Mouse (Mus musculus): ENCODE data around the gene Rab1b. TPM values are rescaled to one million over a fixed set of nuclear protein-coding genes. Genes with fewer than 3 reads are reported as not detected.

Rab1b gene
- polyA plus RNA-seq, 1 experiment from 2014 or later = 261 TPM

- Histone ChIP-seq H3K9me3 (no peaks in the 10 kb centered on the region), H3K27ac (peak overlapping the region; percentile 89), H3K4me3 (peak overlapping the region; percentile 84), H3K36me3 (peaks cover 15% of the 10 kb centered on the region), H3K27me3 (ENCODE audit: insufficient read depth, poor library complexity, severe bottlenecking) (peaks cover 10% of the 10 kb centered on the region; the same call in 1 of the 2 replicates), H3K4me1 (peaks cover 22% of the 10 kb centered on the region)
- WGBS = under 1% methylated on average over 80 of the region's 83 CpGs
- DNase-seq (ENCODE audit: low spot score) = peak; percentile 95
Observed at GRCm38 (mm10) chr19:5117494-5118383, 10.9 kb upstream of the Rab1b start.

GRCm38 (mm10) chr19:5113783-5114182 lies 6.9 kb upstream of the Rab1b start:
- 90% methylated on average over 7 of the region's 7 CpGs for WGBS
- Histone ChIP-seq H3K36me3 (peaks cover 55% of the 10 kb centered on the region), H3K27ac (no peak overlapping the region), H3K27me3 (ENCODE audit: insufficient read depth, poor library complexity, severe bottlenecking) (no peaks in the 10 kb centered on the region), H3K4me1 (peaks cover 19% of the 10 kb centered on the region), H3K4me3 (no peak overlapping the region), H3K9me3 (no peaks in the 10 kb centered on the region)
- no peak for DNase-seq (ENCODE audit: low spot score)

- Histone ChIP-seq H3K9me3 (no peaks in the 10 kb centered on the region), H3K36me3 (peaks cover 70% of the 10 kb centered on the region), H3K27ac (peak overlapping the region; percentile 45; the same call in 1 of the 2 replicates), H3K4me1 (peaks cover 35% of the 10 kb centered on the region), H3K27me3 (ENCODE audit: insufficient read depth, poor library complexity, severe bottlenecking) (no peaks in the 10 kb centered on the region), H3K4me3 (no peak overlapping the region)
- WGBS = 77% methylated on average over 19 of the region's 19 CpGs
- no peak for DNase-seq (ENCODE audit: low spot score)
Observed at GRCm38 (mm10) chr19:5109659-5110453, 3.0 kb upstream of the Rab1b start.

GRCm38 (mm10) chr19:5108702-5109101 lies 1.8 kb upstream of the Rab1b start:
- H3K9me3 ChIP-seq = no peaks in the 10 kb centered on the region
- H3K4me1 ChIP-seq = peaks cover 37% of the 10 kb centered on the region
- H3K4me3 ChIP-seq = no peak overlapping the region
- 0 out of 2 replicates have a peak overlapping the region, but pooled peaks have one; percentile 0 for H3K27ac ChIP-seq
- H3K36me3 ChIP-seq = peaks cover 74% of the 10 kb centered on the region
- H3K27me3 ChIP-seq (ENCODE audit: insufficient read depth, poor library complexity, severe bottlenecking) = no peaks in the 10 kb centered on the region
- 28% methylated on average over 4 of the region's 4 CpGs for WGBS
- no peak for DNase-seq (ENCODE audit: low spot score)

GRCm38 (mm10) chr19:5108271-5108575 lies 1.4 kb upstream of the Rab1b start:
- Histone ChIP-seq H3K4me3 (no peak overlapping the region), H3K27me3 (ENCODE audit: insufficient read depth, poor library complexity, severe bottlenecking) (no peaks in the 10 kb centered on the region), H3K27ac (0 out of 2 replicates have a peak overlapping the region, but pooled peaks have one; percentile 0), H3K36me3 (peaks cover 74% of the 10 kb centered on the region), H3K9me3 (no peaks in the 10 kb centered on the region), H3K4me1 (peaks cover 37% of the 10 kb centered on the region)
- WGBS = 13% methylated on average over 5 of the region's 5 CpGs
- no peak for DNase-seq (ENCODE audit: low spot score)

- H3K4me3 ChIP-seq = peak overlapping the region; percentile 90; the same call in 1 of the 2 replicates
- peaks cover 37% of the 10 kb centered on the region for H3K4me1 ChIP-seq
- DNase-seq (ENCODE audit: low spot score) = no peak
- no peaks in the 10 kb centered on the region for H3K27me3 ChIP-seq (ENCODE audit: insufficient read depth, poor library complexity, severe bottlenecking)
- WGBS = 71% methylated on average over 18 of the region's 18 CpGs
- H3K9me3 ChIP-seq = no peaks in the 10 kb centered on the region
- H3K27ac ChIP-seq = peak overlapping the region; percentile 98; the same call in 1 of the 2 replicates
- H3K36me3 ChIP-seq = peaks cover 76% of the 10 kb centered on the region
Observed at GRCm38 (mm10) chr19:5107556-5108270, 841 bp upstream of the Rab1b start.

- WGBS = 15% methylated on average over 9 of the region's 9 CpGs
- Histone ChIP-seq H3K27me3 (ENCODE audit: insufficient read depth, poor library complexity, severe bottlenecking) (no peaks in the 10 kb centered on the region), H3K4me3 (peak overlapping the region; percentile 90), H3K9me3 (no peaks in the 10 kb centered on the region), H3K27ac (peak overlapping the region; percentile 98), H3K4me1 (peaks cover 37% of the 10 kb centered on the region), H3K36me3 (peaks cover 76% of the 10 kb centered on the region)
- DNase-seq (ENCODE audit: low spot score) = no peak
Observed at GRCm38 (mm10) chr19:5106074-5106473, 798 bp downstream of the Rab1b start.

- Histone ChIP-seq H3K27ac (peak within 1 kb of the TSS; percentile 84), H3K9me3 (no peaks in the 10 kb centered on the region), H3K36me3 (peaks cover 44% of the 10 kb centered on the region), H3K4me3 (peak within 1 kb of the TSS; percentile 71), H3K4me1 (peaks cover 64% of the 10 kb centered on the region), H3K27me3 (ENCODE audit: insufficient read depth, poor library complexity, severe bottlenecking) (no peaks in the 10 kb centered on the region; the same call in 1 of the 2 replicates)
- WGBS = 4% methylated on average over 27 of the region's 48 CpGs
- DNase-seq (ENCODE audit: low spot score) = no peak
Observed at GRCm38 (mm10) chr19:5098363-5099143, 8.3 kb downstream of the Rab1b start, which contains the start of gene Cnih2. Cnih2 (minus strand) TSS chr19:5098521.

- Histone ChIP-seq H3K4me1 (peaks cover 66% of the 10 kb centered on the region), H3K27ac (peak overlapping the region; percentile 84), H3K36me3 (peaks cover 43% of the 10 kb centered on the region), H3K27me3 (ENCODE audit: insufficient read depth, poor library complexity, severe bottlenecking) (no peaks in the 10 kb centered on the region; the same call in 1 of the 2 replicates), H3K4me3 (peak overlapping the region; percentile 71), H3K9me3 (no peaks in the 10 kb centered on the region)
- no peak for DNase-seq (ENCODE audit: low spot score)
- 4% methylated on average over 31 of the region's 31 CpGs for WGBS
Observed at GRCm38 (mm10) chr19:5097521-5098362, 9.1 kb downstream of the Rab1b start.

- Histone ChIP-seq H3K27ac (peak overlapping the region; percentile 36; the same call in 1 of the 2 replicates), H3K4me1 (peaks cover 66% of the 10 kb centered on the region), H3K4me3 (peak overlapping the region; percentile 22), H3K36me3 (peaks cover 43% of the 10 kb centered on the region), H3K9me3 (no peaks in the 10 kb centered on the region), H3K27me3 (ENCODE audit: insufficient read depth, poor library complexity, severe bottlenecking) (no peaks in the 10 kb centered on the region; the same call in 1 of the 2 replicates)
- no peak for DNase-seq (ENCODE audit: low spot score)
- WGBS = 9% methylated on average over 9 of the region's 9 CpGs
Observed at GRCm38 (mm10) chr19:5095887-5096474, 10.9 kb downstream of the Rab1b start.
